Mouse (Mus musculus): Measurements from ENCODE around the gene Vps33a.

The Vps33a gene

GRCm38 (mm10) chr5:123572357-123573186, at the start of gene Vps33a:
Gene Vps33a (minus strand): TSS chr5:123573038.
- DNase-seq (ENCODE audit: low read depth, low spot score) = peak; percentile 100

- no peak for DNase-seq (ENCODE audit: low read depth, low spot score)
Observed at GRCm38 (mm10) chr5:123622421-123622820, 49.6 kb upstream of the Vps33a start.

GRCm38 (mm10) chr5:123618558-123618957, 45.7 kb upstream of the Vps33a start:
- peak; percentile 64 for DNase-seq (ENCODE audit: low read depth, low spot score)

- no peak for DNase-seq (ENCODE audit: low read depth, low spot score)
Observed at GRCm38 (mm10) chr5:123614246-123614645, 41.4 kb upstream of the Vps33a start.

- peak; percentile 82 for DNase-seq (ENCODE audit: low read depth, low spot score)
Observed at GRCm38 (mm10) chr5:123609843-123610242, 37.0 kb upstream of the Vps33a start.

GRCm38 (mm10) chr5:123609416-123609815, 36.6 kb upstream of the Vps33a start:
- DNase-seq (ENCODE audit: low read depth, low spot score) = peak; percentile 20

- no peak for DNase-seq (ENCODE audit: low read depth, low spot score)
Observed at GRCm38 (mm10) chr5:123607211-123607669, 34.4 kb upstream of the Vps33a start.

GRCm38 (mm10) chr5:123603496-123603895, 30.7 kb upstream of the Vps33a start:
- peak; percentile 83 for DNase-seq (ENCODE audit: low read depth, low spot score)

- no peak for DNase-seq (ENCODE audit: low read depth, low spot score)
Observed at GRCm38 (mm10) chr5:123602174-123602573, 29.3 kb upstream of the Vps33a start.

- no peak for DNase-seq (ENCODE audit: low read depth, low spot score)
Observed at GRCm38 (mm10) chr5:123599319-123599718, 26.5 kb upstream of the Vps33a start.

- DNase-seq (ENCODE audit: low read depth, low spot score) = no peak
Observed at GRCm38 (mm10) chr5:123593622-123594280, 20.9 kb upstream of the Vps33a start.

GRCm38 (mm10) chr5:123580043-123580442, 7.2 kb upstream of the Vps33a start:
- DNase-seq (ENCODE audit: low read depth, low spot score) = no peak

- DNase-seq (ENCODE audit: low read depth, low spot score) = no peak
Observed at GRCm38 (mm10) chr5:123576696-123577095, 3.9 kb upstream of the Vps33a start.

- no peak for DNase-seq (ENCODE audit: low read depth, low spot score)
Observed at GRCm38 (mm10) chr5:123573362-123573761, 524 bp upstream of the Vps33a start.

GRCm38 (mm10) chr5:123561128-123561527, 11.7 kb downstream of the Vps33a start:
- DNase-seq (ENCODE audit: low read depth, low spot score) = no peak

- DNase-seq (ENCODE audit: low read depth, low spot score) = no peak
Observed at GRCm38 (mm10) chr5:123559588-123559987, 13.2 kb downstream of the Vps33a start.

GRCm38 (mm10) chr5:123556451-123556850, 16.4 kb downstream of the Vps33a start:
- DNase-seq (ENCODE audit: low read depth, low spot score) = no peak

- no peak for DNase-seq (ENCODE audit: low read depth, low spot score)
Observed at GRCm38 (mm10) chr5:123555693-123556092, 17.1 kb downstream of the Vps33a start.

GRCm38 (mm10) chr5:123533801-123534200, 39.0 kb downstream of the Vps33a start:
- DNase-seq (ENCODE audit: low read depth, low spot score) = no peak

- no peak for DNase-seq (ENCODE audit: low read depth, low spot score)
Observed at GRCm38 (mm10) chr5:123530056-123530455, 42.8 kb downstream of the Vps33a start.

- no peak for DNase-seq (ENCODE audit: low read depth, low spot score)
Observed at GRCm38 (mm10) chr5:123528641-123529040, 44.2 kb downstream of the Vps33a start.

GRCm38 (mm10) chr5:123525916-123526495, 46.8 kb downstream of the Vps33a start:
- no peak for DNase-seq (ENCODE audit: low read depth, low spot score)
